Mouse (Mus musculus): ENCODE data around the gene Gm9958.

Gm9958 gene

GRCm38 (mm10) chr5:90414142-90414924, 47.3 kb downstream of the Gm9958 start:
- DNase-seq, result no peak

- no peak for DNase-seq
Observed at GRCm38 (mm10) chr5:90414925-90415295, 47.9 kb downstream of the Gm9958 start.
